Mouse (Mus musculus) spleen, embryonic (tissue): ENCODE results near the gene Gm12166.

ENCODE experiments used
- CTCF ChIA-PET: fragments of 350-600 bp; sonication (Branson Sonifier 250); formaldehyde crosslinking; loops from one replicate; lab custom pipeline; 2022; lab: Charles Lee

Gene Gm12166

GRCm38 (mm10) chr11:46073850-46074688, 21.9 kb upstream of the Gm12166 start:
- CTCF ChIA-PET: interaction anchor here (1.5 kb wide), 1 partner anchor 10 kb away, joined by 4 read pairs; no protein-coding TSS in a partner anchor

DNA sequence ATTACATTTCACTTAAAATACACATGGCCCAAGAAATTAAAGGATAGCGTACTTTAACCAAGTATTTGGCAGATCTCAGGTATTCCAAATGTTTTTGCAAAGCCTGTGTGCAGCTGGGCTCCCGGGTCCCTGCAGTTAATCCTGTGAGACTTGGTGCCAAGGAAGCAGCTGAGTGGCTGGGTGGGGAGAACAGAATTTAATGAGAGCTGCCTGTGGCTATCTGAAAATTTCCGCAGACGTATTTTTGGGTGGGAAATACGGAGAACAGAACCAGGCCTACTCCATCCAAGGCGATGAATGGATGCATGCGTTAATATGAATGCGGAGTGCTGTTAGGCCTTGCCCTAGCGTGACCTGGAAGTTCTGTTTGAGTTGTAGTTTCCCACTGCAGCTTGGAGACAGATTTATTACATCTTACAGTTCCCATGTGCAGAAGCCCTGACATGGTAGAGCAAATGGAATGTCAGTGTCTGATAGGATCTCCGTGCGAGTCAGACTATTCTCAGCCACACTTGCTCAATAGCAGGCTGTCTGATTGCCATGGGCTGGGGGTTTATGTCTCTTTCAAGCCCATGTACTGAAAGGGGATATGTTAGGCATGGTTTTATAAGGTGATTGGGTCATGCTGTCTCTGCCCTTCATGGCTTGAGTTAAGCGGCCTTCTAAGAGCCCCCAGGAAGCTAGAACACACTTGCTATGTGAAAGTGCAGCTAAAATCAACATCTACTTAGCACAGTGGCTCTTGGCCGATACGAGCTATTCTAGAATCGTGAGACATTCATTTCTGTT, 21.1 kb upstream of the Gm12166 start:
- CTCF ChIA-PET: interaction anchor here (1.5 kb wide), 1 partner anchor 10 kb away, joined by 4 read pairs; no protein-coding TSS in a partner anchor

GRCm38 (mm10) chr11:46072466-46073060, 20.4 kb upstream of the Gm12166 start:
- CTCF ChIA-PET: interaction anchor here (0.7 to 1.6 kb wide), 3 partner anchors 9 to 86 kb away, joined by 3 to 10 read pairs (median 4); no protein-coding TSS in a partner anchor

DNA sequence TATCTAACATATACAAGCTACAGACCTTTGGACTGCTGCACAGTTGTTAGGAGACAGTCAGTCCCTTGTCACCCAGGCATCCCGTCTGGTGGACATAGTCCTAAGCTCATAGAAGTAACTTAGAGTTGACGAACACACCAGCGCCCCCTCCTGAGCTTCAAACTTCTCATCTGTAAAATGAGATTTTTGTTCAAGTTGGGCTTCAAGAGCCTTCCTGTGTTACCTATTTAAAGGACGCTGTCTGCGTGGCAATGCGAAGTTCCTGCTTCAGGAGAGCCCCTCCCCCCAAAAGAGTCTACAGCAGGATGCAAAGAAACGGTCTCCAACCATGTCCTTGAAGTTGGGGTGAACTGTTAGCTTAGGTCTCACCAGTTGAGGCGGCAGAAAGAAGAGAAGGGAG, 18.7 kb upstream of the Gm12166 start:
- CTCF ChIA-PET: interaction anchor here (1.6 kb wide), 1 partner anchor 12 kb away, joined by 3 read pairs; no protein-coding TSS in a partner anchor

DNA sequence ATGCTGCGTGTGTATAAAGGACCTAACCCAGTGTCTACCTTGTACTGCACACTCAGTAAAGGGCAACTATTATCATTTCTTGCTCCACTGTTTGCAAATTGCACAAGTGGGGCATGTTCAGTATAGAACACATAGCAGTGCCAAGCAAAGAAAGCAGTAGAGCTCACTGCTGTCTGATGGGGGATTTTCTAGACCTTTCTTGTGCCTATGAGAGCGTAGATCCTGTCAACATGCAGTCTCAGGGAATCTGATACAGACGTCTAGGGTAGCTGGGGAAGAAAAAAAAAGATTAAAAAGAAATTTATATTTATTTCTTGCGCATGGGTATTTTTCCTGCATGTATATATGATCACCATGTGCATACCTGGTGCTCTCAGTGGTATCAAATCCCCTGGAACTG, 18.0 kb upstream of the Gm12166 start:
- CTCF ChIA-PET: no interaction called here

DNA sequence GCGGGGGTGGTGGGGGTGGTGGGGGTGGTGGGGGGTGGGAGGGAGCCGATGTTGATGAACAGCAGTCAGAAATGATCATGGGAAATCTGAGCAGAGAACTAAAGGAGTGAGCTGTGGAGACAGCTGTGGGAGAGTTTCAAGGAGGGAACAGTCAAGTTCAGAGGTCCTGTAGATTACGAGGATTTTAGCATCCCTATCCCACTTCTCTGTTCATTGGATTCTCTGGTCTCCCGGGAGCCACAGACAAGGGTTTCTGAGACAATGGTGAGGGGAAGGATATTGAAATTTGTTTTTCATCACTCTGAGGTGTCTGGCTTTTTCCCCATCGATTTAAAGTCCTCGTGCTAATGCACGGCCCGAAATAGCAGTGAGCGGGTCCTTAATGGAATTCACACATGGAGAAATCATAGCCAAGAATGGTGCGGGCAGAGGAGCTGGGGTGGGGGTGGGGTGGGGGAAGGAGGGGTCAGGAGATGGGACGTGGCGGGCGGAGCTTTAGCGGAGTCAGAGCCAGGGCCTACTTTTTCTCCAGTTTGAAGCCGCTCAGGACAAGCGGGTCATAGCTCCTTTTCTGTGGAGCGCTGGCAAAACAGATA, 17.4 kb upstream of the Gm12166 start:
- CTCF ChIA-PET: no interaction called here

- CTCF ChIA-PET: interaction anchor here (0.6 kb wide), 1 partner anchor 432 kb away, joined by 7 read pairs; no protein-coding TSS in a partner anchor
These were observed 16.8 kb upstream of the Gm12166 start for GRCm38 (mm10) chr11:46068756-46069407.

GRCm38 (mm10) chr11:46067371-46068060, 15.4 kb upstream of the Gm12166 start:
- CTCF ChIA-PET: interaction anchor here (0.7 to 1.1 kb wide), 2 partner anchors 11 to 1351 kb away, joined by 3 to 24 read pairs; no protein-coding TSS in a partner anchor

GRCm38 (mm10) chr11:46065201-46066011, 13.3 kb upstream of the Gm12166 start:
- CTCF ChIA-PET: interaction anchor here (0.6 kb wide), 1 partner anchor 610 kb away, joined by 6 read pairs; no protein-coding TSS in a partner anchor

DNA sequence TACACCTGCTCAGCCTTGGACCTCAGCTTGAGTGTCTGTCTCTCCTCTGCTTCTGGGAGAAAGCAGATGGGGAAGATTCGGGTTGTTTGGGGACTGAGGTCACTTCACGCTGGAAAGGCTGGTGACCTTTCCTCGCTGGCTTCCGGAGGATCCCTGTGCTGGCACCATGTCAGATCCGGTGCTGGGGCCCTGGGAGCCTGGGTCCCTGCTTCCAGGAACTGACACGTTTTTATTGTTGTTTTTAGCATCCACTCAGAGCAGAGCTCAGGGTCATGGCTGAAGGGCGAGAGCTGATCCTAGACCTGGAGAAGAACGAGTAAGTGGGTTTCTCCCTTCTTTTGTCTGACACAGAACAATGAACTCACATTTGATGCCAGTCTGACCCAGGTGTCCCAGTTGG, 12.6 kb upstream of the Gm12166 start:
- CTCF ChIA-PET: interaction anchor here (0.6 kb wide), 1 partner anchor 610 kb away, joined by 6 read pairs; no protein-coding TSS in a partner anchor

DNA sequence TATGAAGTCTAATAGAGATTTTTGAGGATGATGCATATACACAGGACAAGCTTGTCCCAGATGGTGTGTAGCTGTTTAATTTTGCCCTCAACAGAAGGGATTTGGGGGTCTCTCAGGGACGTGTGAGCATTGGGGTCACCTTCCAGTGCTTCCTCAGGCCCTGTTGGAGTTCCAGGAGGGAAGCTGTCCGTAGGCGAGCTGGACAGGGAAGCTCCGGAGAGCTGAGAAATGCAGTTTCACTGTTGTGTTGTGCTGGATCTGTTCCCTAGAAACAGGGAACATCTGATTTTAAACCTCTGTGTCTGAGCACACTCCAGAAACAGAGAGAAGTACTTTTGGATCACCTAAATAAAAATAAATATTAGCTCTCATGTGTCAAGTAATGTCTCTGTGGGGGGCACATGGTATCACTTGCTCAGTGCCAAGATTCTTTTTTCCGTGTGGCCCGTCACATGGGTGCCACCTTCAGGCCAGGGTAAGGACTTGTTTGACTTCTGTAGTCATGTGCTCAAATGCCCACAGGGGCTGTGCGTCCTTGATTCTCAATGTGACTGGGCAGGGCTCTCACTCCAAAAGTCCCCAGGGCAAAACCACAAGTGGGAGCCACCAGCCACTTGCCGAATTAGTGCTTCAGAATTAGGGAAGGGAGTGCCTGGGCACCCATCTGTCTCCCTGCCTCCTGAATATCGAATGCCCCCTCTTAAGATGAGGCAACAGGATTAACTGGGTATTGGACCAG, 11.0 kb upstream of the Gm12166 start:
- CTCF ChIA-PET: interaction anchor here (0.6 to 1.2 kb wide), 3 partner anchors 10 to 295 kb away, joined by 4 to 7 read pairs (median 4); no protein-coding TSS in a partner anchor

DNA sequence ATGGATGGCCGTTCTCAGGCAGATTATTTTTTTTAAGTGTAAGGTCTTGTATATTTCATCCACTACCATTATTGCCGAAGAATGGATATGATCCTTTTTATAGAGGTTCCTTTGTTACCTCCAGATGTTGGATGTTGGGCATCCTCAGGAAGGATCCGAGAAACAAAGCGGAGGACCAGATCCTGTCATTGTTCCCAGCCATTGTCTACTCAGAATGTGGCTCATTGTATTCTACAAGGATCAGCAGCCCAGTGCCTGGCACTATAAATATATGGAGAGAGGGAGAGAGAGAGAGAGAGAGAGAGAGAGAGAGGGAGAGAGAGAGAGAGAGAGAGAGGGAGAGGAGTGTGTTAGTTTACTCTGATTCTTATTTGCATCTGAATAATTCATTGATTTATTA, 10.4 kb upstream of the Gm12166 start:
- CTCF ChIA-PET: interaction anchor here (0.6 kb wide), 1 partner anchor 296 kb away, joined by 4 read pairs; no protein-coding TSS in a partner anchor

- CTCF ChIA-PET: no interaction called here
These were observed 9.8 kb upstream of the Gm12166 start for GRCm38 (mm10) chr11:46061776-46062445.

DNA sequence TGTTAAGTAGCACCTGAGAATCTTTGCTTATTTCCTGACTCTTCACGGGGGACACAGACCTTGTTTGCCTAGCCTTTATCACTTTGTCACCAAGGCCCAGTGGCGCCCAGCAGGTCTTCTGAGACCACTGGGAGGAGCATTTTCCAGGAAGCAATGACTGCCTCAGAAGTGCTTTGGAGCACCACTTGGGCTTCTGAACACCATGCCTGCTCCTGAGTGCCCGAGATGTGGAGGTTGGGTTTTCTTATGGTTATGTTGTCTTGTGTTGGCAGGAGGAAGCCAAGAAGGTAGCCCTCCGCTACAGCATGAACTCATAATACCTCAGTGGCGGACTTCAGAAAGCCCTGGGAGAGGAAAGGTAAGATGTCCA, 8.5 kb upstream of the Gm12166 start:
- CTCF ChIA-PET: interaction anchor here (0.6 kb wide), 1 partner anchor 9 kb away, joined by 4 read pairs; the partner anchor contains the start of gene Gm12166

DNA sequence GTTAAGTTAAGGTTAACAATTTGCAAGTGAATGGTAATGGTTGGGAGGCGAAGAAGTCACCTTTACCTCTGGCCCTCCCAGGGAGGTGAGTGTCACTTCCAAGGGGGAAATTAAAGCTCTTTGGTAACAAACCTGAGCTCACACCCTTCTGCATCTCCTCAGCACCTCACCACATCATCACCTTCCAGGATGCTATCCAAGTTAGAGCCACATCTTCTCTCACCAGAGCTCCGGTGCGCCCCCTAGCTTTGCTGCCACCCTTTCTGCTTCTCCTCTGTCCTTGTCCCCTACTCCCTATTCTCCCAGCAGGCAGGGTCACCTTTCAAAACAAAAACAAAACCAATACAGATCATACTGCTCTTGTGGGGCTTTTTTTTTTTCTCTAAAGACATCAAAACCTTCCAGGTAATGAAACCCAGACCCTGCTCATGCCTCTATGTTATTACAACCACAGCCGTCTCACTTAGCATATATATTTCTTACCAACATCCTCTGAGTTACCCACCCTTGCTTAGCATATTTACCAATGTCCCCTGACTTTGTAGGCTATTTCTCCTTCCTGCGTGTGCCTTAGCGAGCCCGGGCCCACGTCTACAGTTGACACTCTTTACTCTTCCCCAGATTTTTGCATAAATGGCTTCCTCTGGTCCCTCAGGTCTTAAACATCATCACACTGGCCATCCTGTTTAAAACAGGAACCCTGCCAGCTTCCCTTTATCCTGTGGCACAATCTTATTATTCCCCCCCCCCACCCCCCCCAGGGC, 7.9 kb upstream of the Gm12166 start:
- CTCF ChIA-PET: interaction anchor here (0.6 to 0.7 kb wide), 3 partner anchors 8 to 1809 kb away, joined by 3 to 4 read pairs (median 3); partner anchors contain the start of gene Gm12166

- CTCF ChIA-PET: interaction anchor here (0.7 kb wide), 4 partner anchors 67 to 993 kb away, joined by 3 to 12 read pairs (median 9); no protein-coding TSS in a partner anchor
These were observed 6.8 kb upstream of the Gm12166 start for GRCm38 (mm10) chr11:46058916-46059315.
